Comparison of ENCODE assay signal across 39 mouse cellular contexts in the genomic region with DNA sequence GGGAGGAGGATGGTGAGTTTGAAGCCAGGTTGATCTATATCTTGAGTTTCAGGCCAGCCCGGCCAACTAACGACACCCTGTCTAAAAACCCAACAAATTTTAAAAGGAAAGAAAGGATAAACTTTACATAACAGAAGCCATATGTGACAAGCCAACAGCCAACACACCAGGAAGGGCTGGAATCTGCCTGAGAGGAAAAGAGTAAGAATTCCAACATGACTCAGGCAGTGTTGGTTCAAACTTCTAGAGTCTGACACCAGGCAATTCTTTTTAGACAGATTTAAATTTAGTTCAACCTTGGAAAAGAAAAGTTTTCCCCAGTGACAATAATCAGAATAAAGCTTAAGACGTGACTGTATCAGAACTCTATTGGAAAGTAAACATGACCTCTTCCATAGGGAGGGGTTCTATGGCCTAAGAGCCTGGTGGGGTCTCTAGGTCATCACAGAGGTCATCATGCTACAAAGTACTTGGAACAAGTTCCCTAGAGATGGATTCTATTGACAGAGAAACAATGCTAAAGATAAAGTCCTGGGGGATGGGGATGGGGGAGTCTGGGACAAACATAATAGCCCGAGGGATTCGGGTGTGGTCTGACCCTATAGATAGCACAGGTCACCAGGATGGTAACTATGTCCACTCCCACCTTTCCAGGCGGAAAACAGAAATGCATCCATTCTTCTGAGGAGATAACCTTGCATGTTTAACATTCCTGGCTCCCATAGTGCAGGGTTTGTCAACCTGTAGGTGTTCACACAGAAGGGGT. TPM values are rescaled to one million over a fixed set of nuclear protein-coding genes. Genes with fewer than 3 reads are reported as not detected.
DNase-seq lines count a peak whose midpoint lies in the region; ATAC-seq and TF ChIP-seq lines count a peak whose summit lies in the region.
"Had no signal": no experiment of that assay in that cellular context is flagged by ENCODE, and none has a peak within 500 bp of the region (broad histone marks: within the 10 kb centered on the region; RNA-seq: fewer than 3 reads in every experiment).

No protein-coding gene starts in this region.

- H3K36me3 ChIP-seq in embryonic facial prominence, embryonic 14.5 days (ENCODE audit: control insufficient read depth, insufficient read depth, low read length): no peaks in the 10 kb centered on the region
- H3K36me3 ChIP-seq in embryonic facial prominence, embryonic 10.5 days (replicated peaks): no peaks in the 10 kb centered on the region
- H3K36me3 ChIP-seq in lung, embryonic 14.5 days (ENCODE audit: insufficient read depth): no peaks in the 10 kb centered on the region
- H3K36me3 ChIP-seq: heart, embryonic 13.5 days; kidney, embryonic 15.5 days; liver, embryonic 12.5 days had no signal

- no peak for ATAC-seq in embryonic facial prominence, embryonic 14.5 days (ENCODE audit: low read depth)
- no peak for ATAC-seq in lung, embryonic 14.5 days (ENCODE audit: insufficient read depth)
- ATAC-seq: forebrain, embryonic 14.5 days; hindbrain, postnatal 0 days; liver, embryonic 12.5 days; liver, postnatal 0 days had no signal

- WGBS in embryonic facial prominence, embryonic 14.5 days: 53% methylated on average over 6 of the region's 6 CpGs
- 55% methylated on average over 6 of the region's 6 CpGs for WGBS in embryonic facial prominence, embryonic 10.5 days
- WGBS in lung, embryonic 14.5 days: 25% methylated on average over 6 of the region's 6 CpGs

- DNase-seq in embryonic facial prominence, embryonic 14.5 days (ENCODE audit: low spot score): peak; percentile 29
- no peak for DNase-seq in embryonic facial prominence, embryonic 10.5 days (ENCODE audit: low spot score)
- peak; percentile 12 for DNase-seq in lung, embryonic 14.5 days
- no peak for DNase-seq in lung, adult 18-20 months
- no peak for DNase-seq in kidney, adult 9 months
- DNase-seq in layer of hippocampus, postnatal 14 days (ENCODE audit: low spot score in 2 of 2): no peak
- DNase-seq: adrenal gland, postnatal 14 days; cerebellum, adult 2 months; cerebellum, postnatal 14 days; gastrocnemius, adult 2 months; gastrocnemius, postnatal 36 days; heart, adult 2 months; heart, postnatal 10 days; kidney, adult 11 months; kidney, postnatal 25 days; liver, postnatal 0 days; lung, postnatal 10 days; midbrain, embryonic 14.5 days; right cerebral cortex, postnatal 14 days had no signal

- H3K27me3 ChIP-seq in embryonic facial prominence, embryonic 14.5 days (replicated peaks; ENCODE audit: control insufficient read depth, insufficient read depth, low read length): no peaks in the 10 kb centered on the region
- peaks cover 26% of the 10 kb centered on the region for H3K27me3 ChIP-seq in embryonic facial prominence, embryonic 10.5 days (replicated peaks; ENCODE audit: low read depth, poor library complexity, severe bottlenecking)
- H3K27me3 ChIP-seq in lung, embryonic 14.5 days (ENCODE audit: insufficient read depth, low read length): no peaks in the 10 kb centered on the region
- H3K27me3 ChIP-seq: heart, embryonic 13.5 days; kidney, embryonic 15.5 days; liver, embryonic 12.5 days had no signal

- TF ChIP-seq POLR2A in embryonic fibroblast, embryonic 13.5 days (IDR thresholded peaks at IDR 0.05; ENCODE audit: low read depth, low read length): no peak

- no peak overlapping the region for H3K4me3 ChIP-seq in embryonic facial prominence, embryonic 14.5 days (ENCODE audit: low read depth, low read length)
- H3K4me3 ChIP-seq in embryonic facial prominence, embryonic 10.5 days: no peak overlapping the region
- H3K4me3 ChIP-seq in lung, embryonic 14.5 days (ENCODE audit: low read depth, low read length): no peak overlapping the region
- no peak overlapping the region for H3K4me3 ChIP-seq in embryonic fibroblast, embryonic 13.5 days (ENCODE audit: insufficient read depth, low read length)
- H3K4me3 ChIP-seq: gastrocnemius, adult 2 months; heart, adult 2 months; heart, embryonic 13.5 days; kidney, embryonic 15.5 days; liver, embryonic 12.5 days had no signal

- no peaks in the 10 kb centered on the region for H3K9me3 ChIP-seq in embryonic facial prominence, embryonic 14.5 days (ENCODE audit: control insufficient read depth, low read length)
- no peaks in the 10 kb centered on the region for H3K9me3 ChIP-seq in embryonic facial prominence, embryonic 10.5 days
- H3K9me3 ChIP-seq in lung, embryonic 14.5 days (ENCODE audit: low read depth, low read length): no peaks in the 10 kb centered on the region
- H3K9me3 ChIP-seq: heart, embryonic 13.5 days; kidney, embryonic 15.5 days had no signal

- TF ChIP-seq CTCF in lung, embryonic 14.5 days (IDR thresholded peaks at IDR 0.05; ENCODE audit: low read depth): no peak
- no peak for TF ChIP-seq CTCF in embryonic fibroblast, embryonic 13.5 days (IDR thresholded peaks at IDR 0.05; ENCODE audit: borderline replicate concordance, insufficient read depth, low read length)

- 0 out of 2 replicates have a peak, but pooled peaks cover 6% of the 10 kb centered on the region for H3K4me1 ChIP-seq in embryonic facial prominence, embryonic 14.5 days (ENCODE audit: control insufficient read depth, insufficient read depth, low read length)
- peaks cover 21% of the 10 kb centered on the region for H3K4me1 ChIP-seq in embryonic facial prominence, embryonic 10.5 days
- H3K4me1 ChIP-seq in lung, embryonic 14.5 days (ENCODE audit: insufficient read depth): 0 out of 2 replicates have a peak, but pooled peaks cover 6% of the 10 kb centered on the region
- peaks cover 8% of the 10 kb centered on the region; the same call in 1 of the 2 replicates for H3K4me1 ChIP-seq in embryonic fibroblast, embryonic 13.5 days (ENCODE audit: control insufficient read depth, insufficient read depth, low read length)
- H3K4me1 ChIP-seq: liver, embryonic 12.5 days had no signal

- no peak overlapping the region for H3K4me2 ChIP-seq in embryonic facial prominence, embryonic 14.5 days (ENCODE audit: low read depth, low read length)
- no peak overlapping the region for H3K4me2 ChIP-seq in lung, embryonic 14.5 days
- H3K4me2 ChIP-seq: heart, embryonic 13.5 days; kidney, embryonic 15.5 days; liver, embryonic 12.5 days had no signal

- no peak overlapping the region for H3K9ac ChIP-seq in embryonic facial prominence, embryonic 14.5 days (ENCODE audit: low read depth, low read length)
- no peak overlapping the region for H3K9ac ChIP-seq in lung, embryonic 14.5 days
- H3K9ac ChIP-seq: heart, embryonic 13.5 days; kidney, embryonic 15.5 days; liver, embryonic 12.5 days; liver, postnatal 0 days had no signal

- H3K27ac ChIP-seq in embryonic facial prominence, embryonic 14.5 days (replicated peaks; ENCODE audit: low read depth, low read length): no peak overlapping the region
- no peak overlapping the region for H3K27ac ChIP-seq in embryonic facial prominence, embryonic 10.5 days (replicated peaks)
- no peak overlapping the region for H3K27ac ChIP-seq in lung, embryonic 14.5 days (ENCODE audit: low read depth)
- H3K27ac ChIP-seq in embryonic fibroblast, embryonic 13.5 days (ENCODE audit: insufficient read depth, low read length): peak overlapping the region; percentile 87
- H3K27ac ChIP-seq: gastrocnemius, adult 2 months; heart, adult 2 months; heart, embryonic 13.5 days; hindbrain, postnatal 0 days; kidney, embryonic 15.5 days; liver, embryonic 12.5 days; macrophage had no signal

RNA-seq across cellular contexts. Expression of gene I0C0044D17Rik, which starts 23.7 kb away (rescaled TPM):
- polyA plus RNA-seq in embryonic facial prominence, embryonic 14.5 days (2014; fragmentation: Nextera tagmentation; extraction: Ambion mirVana): not detected in 2 replicates
- polyA plus RNA-seq in embryonic facial prominence, embryonic 10.5 days (2016; fragmentation: Nextera tagmentation; extraction: Ambion mirVana): not detected in 2 replicates
- polyA plus RNA-seq in lung, embryonic 14.5 days (2014; fragmentation: Nextera tagmentation; extraction: Ambion mirVana): not detected in 2 replicates
- polyA plus RNA-seq in embryonic fibroblast, embryonic 13.5 days (2011; ENCODE audit: insufficient read length, low read depth, missing spikeins): not detected in 2 replicates
- not detected for total RNA-seq in layer of hippocampus, postnatal 14 days (2021)
- total RNA-seq: adrenal gland, postnatal 14 days; gastrocnemius, adult 2 months; gastrocnemius, postnatal 36 days; heart, adult 2 months; heart, postnatal 10 days; hindbrain, postnatal 0 days; layer of hippocampus, adult 18-20 months; layer of hippocampus, postnatal 25 days; left cerebral cortex, adult 8-10 months; left cerebral cortex, postnatal 36 days; megakaryocyte-erythroid progenitor cell, adult 5-6 weeks; monocyte, adult 5-6 weeks had no signal
- polyA plus RNA-seq: cerebellum, adult 2 months; cortical plate, adult 2 months; forebrain, embryonic 14.5 days; frontal cortex, adult 2 months; heart, adult 2 months; heart, embryonic 13.5 days; hindbrain, embryonic 11.5 days; hindbrain, postnatal 0 days; kidney, embryonic 15.5 days; limb, embryonic 14.5 days; liver, embryonic 12.5 days; liver, postnatal 0 days; macrophage; midbrain, embryonic 14.5 days; neural tube, embryonic 14.5 days; small intestine, adult 2 months; stomach, embryonic 14.5 days had no signal

RNA-seq across cellular contexts. Expression of gene Kank4, which starts 30.0 kb away (rescaled TPM):
- polyA plus RNA-seq in embryonic facial prominence, embryonic 14.5 days (2014; fragmentation: Nextera tagmentation; extraction: Ambion mirVana): 2.6 and 3.1 TPM in 2 replicates
- 2.1 and 2.5 TPM in 2 replicates for polyA plus RNA-seq in embryonic facial prominence, embryonic 10.5 days (2016; fragmentation: Nextera tagmentation; extraction: Ambion mirVana)
- 5.9 and 6.7 TPM in 2 replicates for polyA plus RNA-seq in lung, embryonic 14.5 days (2014; fragmentation: Nextera tagmentation; extraction: Ambion mirVana)
- 0.95 and 5.6 TPM in 2 replicates for polyA plus RNA-seq in embryonic fibroblast, embryonic 13.5 days (2011; ENCODE audit: insufficient read length, low read depth, missing spikeins)
- 1 to 10 TPM; 2.7 to 2.9 TPM for total RNA-seq in layer of hippocampus, postnatal 14 days (2021)
- total RNA-seq: megakaryocyte-erythroid progenitor cell, adult 5-6 weeks; monocyte, adult 5-6 weeks had no signal
- polyA plus RNA-seq: macrophage had no signal

Comparison
In these comparisons a context has a peak if more than half of its experiments do, and no peak if none do; other contexts are left out.
1. DNase-seq: peak in embryonic facial prominence, embryonic 14.5 days (single experiment) and lung, embryonic 14.5 days (single experiment); none in embryonic facial prominence, embryonic 10.5 days (single experiment), lung, adult 18-20 months (0 of 2), kidney, adult 9 months (single experiment) and layer of hippocampus, postnatal 14 days (0 of 2).